Mouse (Mus musculus): ENCODE measurements at regions not wholly inside any gene's neighbourhood (a gene's known extent, or its start where the extent isn't known, plus 50 kb on each side); places are given as distances from the start of the nearest gene placed in this dataset.

DNA sequence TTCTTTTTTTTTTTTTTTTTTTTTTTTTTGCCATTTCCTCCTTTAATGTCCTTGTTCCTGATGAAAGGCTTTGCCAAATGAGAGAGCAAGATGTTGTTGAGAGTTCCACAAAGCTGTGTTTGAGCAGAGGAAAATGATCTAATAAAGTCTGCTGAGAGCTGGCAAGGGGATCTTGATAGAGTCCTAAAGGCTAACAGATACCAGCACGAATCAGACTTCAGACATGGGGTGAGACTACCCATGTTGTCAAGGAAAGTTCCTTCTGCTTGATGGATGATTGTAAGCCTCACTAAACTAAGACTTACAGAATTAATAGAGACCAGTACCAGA lies 665.2 kb upstream of the Fam92a start:
- no peak overlapping the region for H3K27ac ChIP-seq
- H3K36me3 ChIP-seq: no peaks in the 10 kb centered on the region
- H3K9ac ChIP-seq (replicated peaks): no peak overlapping the region
- H3K27me3 ChIP-seq: no peaks in the 10 kb centered on the region
- 65% methylated on average over 1 of the region's 1 CpGs for WGBS
- no peaks in the 10 kb centered on the region for H3K4me1 ChIP-seq (replicated peaks)
- ATAC-seq (ENCODE audit: insufficient number of reproducible peaks, insufficient read depth, low FRiP score, low TSS enrichment, low read depth): no peak
- no peaks in the 10 kb centered on the region for H3K9me3 ChIP-seq
- no peak overlapping the region for H3K4me3 ChIP-seq (replicated peaks)
- no peak overlapping the region for H3K4me2 ChIP-seq

DNA sequence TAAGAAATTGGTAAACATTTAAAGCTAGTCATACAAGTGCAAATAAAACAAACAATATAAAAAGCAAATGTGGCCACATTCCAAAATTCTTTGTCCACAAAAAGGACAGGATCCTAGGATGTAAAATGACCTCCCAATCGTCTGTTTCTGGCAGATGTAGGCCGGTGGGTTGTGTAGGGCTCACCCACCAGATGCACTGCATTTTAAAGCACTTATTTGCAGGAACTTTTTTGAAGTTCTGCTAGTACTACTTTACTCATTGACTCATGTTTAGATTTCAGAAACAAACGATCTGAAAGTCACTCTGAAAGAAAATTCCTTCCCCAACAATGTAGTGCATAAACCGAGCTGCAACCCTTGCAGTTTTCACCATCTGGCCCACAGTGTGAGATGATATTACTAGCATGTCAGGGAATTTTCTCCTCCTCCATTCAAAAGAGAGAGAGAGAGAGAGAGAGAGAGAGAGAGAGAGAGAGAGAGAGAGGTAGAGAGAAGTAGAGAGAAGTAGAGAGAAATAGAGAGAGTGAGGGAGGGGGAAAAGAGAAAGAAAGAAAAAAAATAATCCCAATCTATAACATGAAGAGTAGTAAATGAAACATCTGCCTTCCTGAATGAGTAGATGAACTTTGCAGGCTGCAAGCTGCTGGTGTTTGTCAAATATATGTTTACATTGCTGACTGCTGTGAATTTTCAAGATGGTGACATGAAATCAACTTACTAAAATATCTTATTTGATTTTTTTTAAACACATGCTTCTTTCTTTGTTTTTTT lies 664.7 kb upstream of the Fam92a start:
- ATAC-seq (ENCODE audit: insufficient number of reproducible peaks, insufficient read depth, low FRiP score, low TSS enrichment, low read depth): no peak
- Histone ChIP-seq H3K4me1 (replicated peaks) (no peaks in the 10 kb centered on the region), H3K4me3 (replicated peaks) (no peak overlapping the region)

DNA sequence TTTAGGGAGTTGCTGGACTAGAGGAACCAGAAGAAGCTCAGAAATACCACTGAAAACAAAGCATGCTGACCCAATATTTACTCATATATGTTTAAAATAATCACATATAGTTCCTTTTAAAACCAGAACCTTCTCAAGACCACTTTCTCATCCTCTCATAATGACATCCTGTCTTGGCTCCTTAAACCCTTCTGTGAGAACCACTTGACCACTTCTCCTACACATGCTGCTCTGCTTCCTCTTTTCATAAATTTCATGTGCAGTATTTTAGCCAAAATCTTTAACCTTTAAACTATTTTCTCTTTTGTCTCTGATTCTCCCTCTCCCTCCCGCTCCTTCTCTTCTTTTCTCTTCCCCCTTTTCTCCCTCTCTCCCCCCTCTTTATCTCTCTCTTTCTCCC lies 654.6 kb upstream of the Fam92a start:
- WGBS: 93% methylated on average over 1 of the region's 1 CpGs
- no peak overlapping the region for H3K4me3 ChIP-seq (replicated peaks)
- ATAC-seq (ENCODE audit: insufficient number of reproducible peaks, insufficient read depth, low FRiP score, low TSS enrichment, low read depth): no peak

More for the DNA sequence above, 664.7 kb upstream of the Fam92a start:
- Histone ChIP-seq H3K4me2 (no peak overlapping the region), H3K9ac (replicated peaks) (no peak overlapping the region), H3K27me3 (no peaks in the 10 kb centered on the region), H3K27ac (no peak overlapping the region), H3K9me3 (no peaks in the 10 kb centered on the region), H3K36me3 (no peaks in the 10 kb centered on the region)
- 39% methylated on average over 4 of the region's 4 CpGs for WGBS

GRCm38 (mm10) chr4:12814251-12814650 lies 642.4 kb upstream of the Fam92a start:
- 91% methylated on average over 2 of the region's 2 CpGs for WGBS
- Histone ChIP-seq H3K27me3 (no peaks in the 10 kb centered on the region), H3K9me3 (no peaks in the 10 kb centered on the region), H3K27ac (no peak overlapping the region), H3K9ac (replicated peaks) (no peak overlapping the region), H3K36me3 (no peaks in the 10 kb centered on the region), H3K4me3 (replicated peaks) (no peak overlapping the region), H3K4me2 (no peak overlapping the region), H3K4me1 (replicated peaks) (no peaks in the 10 kb centered on the region)
- ATAC-seq (ENCODE audit: insufficient number of reproducible peaks, insufficient read depth, low FRiP score, low TSS enrichment, low read depth): no peak

More for the DNA sequence above, 654.6 kb upstream of the Fam92a start:
- Histone ChIP-seq H3K4me1 (replicated peaks) (no peaks in the 10 kb centered on the region), H3K9me3 (peaks cover 5% of the 10 kb centered on the region; the same call in 1 of the 2 replicates), H3K4me2 (no peak overlapping the region), H3K27ac (no peak overlapping the region), H3K9ac (replicated peaks) (no peak overlapping the region), H3K27me3 (no peaks in the 10 kb centered on the region), H3K36me3 (no peaks in the 10 kb centered on the region)

DNA sequence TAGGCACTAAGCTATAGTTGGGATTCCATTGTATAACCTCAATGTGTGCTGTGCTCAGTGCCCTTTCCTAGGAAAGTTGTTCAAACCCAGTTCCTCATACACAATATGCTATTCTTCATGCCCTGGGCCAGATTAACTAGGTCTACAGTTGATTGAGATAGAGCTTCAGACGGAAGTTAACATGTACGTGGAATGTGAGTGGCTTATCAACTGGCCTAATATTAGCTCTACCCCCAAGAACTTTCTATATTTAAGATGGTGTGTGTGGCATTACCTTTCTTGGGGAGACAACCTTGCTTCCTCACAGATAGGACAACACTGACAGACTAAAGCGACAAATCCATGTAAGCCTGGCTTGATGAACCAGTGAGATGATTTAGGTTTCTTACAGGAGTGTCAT lies 629.4 kb upstream of the Fam92a start:
- H3K4me2 ChIP-seq: no peak overlapping the region
- no peaks in the 10 kb centered on the region for H3K36me3 ChIP-seq
- H3K27ac ChIP-seq: no peak overlapping the region
- no peaks in the 10 kb centered on the region; the same call in 1 of the 2 replicates for H3K4me1 ChIP-seq (replicated peaks)
- no peak for ATAC-seq (ENCODE audit: insufficient number of reproducible peaks, insufficient read depth, low FRiP score, low TSS enrichment, low read depth)
- H3K9me3 ChIP-seq: no peaks in the 10 kb centered on the region
- no peak overlapping the region for H3K4me3 ChIP-seq (replicated peaks)
- 94% methylated on average over 3 of the region's 3 CpGs for WGBS
- H3K27me3 ChIP-seq: no peaks in the 10 kb centered on the region
- H3K9ac ChIP-seq (replicated peaks): no peak overlapping the region

GRCm38 (mm10) chr4:12799564-12799963 lies 627.7 kb upstream of the Fam92a start:
- H3K27me3 ChIP-seq: no peaks in the 10 kb centered on the region
- no peak overlapping the region for H3K4me3 ChIP-seq (replicated peaks)
- no peak for ATAC-seq (ENCODE audit: insufficient number of reproducible peaks, insufficient read depth, low FRiP score, low TSS enrichment, low read depth)
- H3K9ac ChIP-seq (replicated peaks): no peak overlapping the region
- no peaks in the 10 kb centered on the region for H3K36me3 ChIP-seq
- H3K27ac ChIP-seq: no peak overlapping the region
- 78% methylated on average over 5 of the region's 5 CpGs for WGBS
- no peaks in the 10 kb centered on the region; the same call in 1 of the 2 replicates for H3K4me1 ChIP-seq (replicated peaks)
- no peaks in the 10 kb centered on the region for H3K9me3 ChIP-seq
- H3K4me2 ChIP-seq: no peak overlapping the region

DNA sequence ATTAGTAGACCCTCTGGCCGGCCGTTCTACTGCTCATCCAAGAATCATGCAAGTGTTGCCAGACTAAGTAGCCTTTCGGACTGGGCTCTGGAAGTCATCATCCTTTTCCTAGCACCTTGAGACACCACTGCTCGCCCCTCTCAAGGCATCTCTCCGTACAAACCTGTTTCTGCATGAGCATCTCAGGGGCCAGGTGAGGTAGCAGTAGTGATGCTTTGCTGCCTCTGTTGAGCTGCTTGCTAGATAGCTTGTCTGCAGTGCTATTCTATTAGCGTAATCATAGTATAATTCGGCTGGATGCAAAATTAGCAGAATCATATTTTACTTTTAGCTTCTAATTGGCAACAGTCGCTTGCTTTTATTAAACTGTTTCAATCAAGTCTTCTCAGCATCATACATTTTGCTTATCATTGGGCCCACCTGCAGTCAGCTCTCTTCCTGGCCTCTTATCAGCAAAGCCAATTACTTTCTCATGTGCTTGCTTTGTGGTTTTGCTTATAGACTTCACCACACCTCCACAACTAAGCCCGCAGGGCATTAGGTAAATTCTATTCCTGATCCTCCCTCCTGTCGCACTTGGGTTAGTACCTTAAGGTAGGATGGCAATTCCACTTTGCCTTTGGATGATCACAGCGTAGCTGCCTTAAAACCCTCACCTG lies 621.1 kb upstream of the Fam92a start:
- Histone ChIP-seq H3K4me2 (no peak overlapping the region), H3K4me1 (replicated peaks) (0 out of 2 replicates have a peak, but pooled peaks cover 2% of the 10 kb centered on the region), H3K9ac (replicated peaks) (no peak overlapping the region), H3K27ac (no peak overlapping the region), H3K9me3 (no peaks in the 10 kb centered on the region), H3K36me3 (no peaks in the 10 kb centered on the region), H3K27me3 (no peaks in the 10 kb centered on the region), H3K4me3 (replicated peaks) (no peak overlapping the region)
- 81% methylated on average over 11 of the region's 11 CpGs for WGBS
- ATAC-seq (ENCODE audit: insufficient number of reproducible peaks, insufficient read depth, low FRiP score, low TSS enrichment, low read depth): no peak

- no peaks in the 10 kb centered on the region for H3K27me3 ChIP-seq
- 80% methylated on average over 9 of the region's 9 CpGs for WGBS
- no peak overlapping the region for H3K9ac ChIP-seq (replicated peaks)
- H3K9me3 ChIP-seq: no peaks in the 10 kb centered on the region
- no peaks in the 10 kb centered on the region for H3K36me3 ChIP-seq
- no peak overlapping the region for H3K4me2 ChIP-seq
- ATAC-seq (ENCODE audit: insufficient number of reproducible peaks, insufficient read depth, low FRiP score, low TSS enrichment, low read depth): no peak
- no peak overlapping the region for H3K4me3 ChIP-seq (replicated peaks)
- no peak overlapping the region for H3K27ac ChIP-seq
- peaks cover 2% of the 10 kb centered on the region; the same call in 1 of the 2 replicates for H3K4me1 ChIP-seq (replicated peaks)
Observed at GRCm38 (mm10) chr4:12791786-12792674, 620.2 kb upstream of the Fam92a start.

DNA sequence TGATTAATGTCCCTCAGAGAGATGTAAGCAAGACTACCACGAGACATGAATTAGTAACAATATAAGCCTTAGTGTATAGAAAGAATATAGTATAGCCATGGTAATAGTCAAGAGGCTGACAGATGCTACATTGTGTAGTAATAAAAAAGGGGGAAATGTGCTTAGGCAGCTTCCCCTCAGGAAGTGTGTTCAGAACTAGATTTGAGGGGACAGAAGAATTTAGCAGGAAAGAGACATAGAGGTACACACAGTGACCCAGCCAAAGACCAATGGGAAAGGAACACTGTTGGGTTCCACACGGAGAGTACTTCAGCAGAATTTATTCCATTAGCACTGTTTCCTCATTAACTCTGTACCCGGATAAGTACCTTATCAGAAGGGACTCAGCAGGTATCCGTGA lies 614.0 kb upstream of the Fam92a start:
- Histone ChIP-seq H3K27ac (peak overlapping the region; percentile 80; the same call in 1 of the 2 replicates), H3K9ac (replicated peaks) (no peak overlapping the region), H3K27me3 (no peaks in the 10 kb centered on the region), H3K4me3 (replicated peaks) (no peak overlapping the region), H3K36me3 (no peaks in the 10 kb centered on the region), H3K4me2 (no peak overlapping the region), H3K4me1 (replicated peaks) (peaks cover 20% of the 10 kb centered on the region), H3K9me3 (no peaks in the 10 kb centered on the region)
- ATAC-seq (ENCODE audit: insufficient number of reproducible peaks, insufficient read depth, low FRiP score, low TSS enrichment, low read depth): no peak
- 56% methylated on average over 4 of the region's 4 CpGs for WGBS

GRCm38 (mm10) chr4:12784479-12784878 lies 612.7 kb upstream of the Fam92a start:
- WGBS: 92% methylated on average over 3 of the region's 3 CpGs
- no peak overlapping the region for H3K27ac ChIP-seq

DNA sequence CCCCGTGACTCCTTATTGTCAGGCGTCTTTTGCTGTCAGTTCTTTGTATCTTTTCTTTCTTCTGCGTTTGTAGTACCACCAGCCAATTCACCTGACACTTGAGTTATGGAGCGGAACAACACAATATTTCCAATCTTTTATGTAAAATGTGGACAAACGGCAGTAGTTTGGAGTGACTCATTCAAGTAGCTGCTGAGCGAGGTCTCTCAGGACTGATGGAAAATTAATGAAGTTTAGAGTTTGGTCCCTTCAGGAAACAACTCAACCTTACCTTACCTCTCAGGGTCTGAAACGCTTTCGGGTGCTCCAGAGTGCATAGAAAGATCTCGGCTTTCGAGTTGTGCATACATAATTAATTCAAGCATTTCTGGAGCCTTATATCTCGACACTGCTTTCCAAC lies 612.3 kb upstream of the Fam92a start:
- H3K27me3 ChIP-seq: no peaks in the 10 kb centered on the region
- H3K9ac ChIP-seq (replicated peaks): no peak overlapping the region
- no peak for ATAC-seq (ENCODE audit: insufficient number of reproducible peaks, insufficient read depth, low FRiP score, low TSS enrichment, low read depth)
- no peak overlapping the region for H3K27ac ChIP-seq
- H3K4me1 ChIP-seq (replicated peaks): peaks cover 20% of the 10 kb centered on the region
- H3K4me3 ChIP-seq (replicated peaks): no peak overlapping the region
- H3K4me2 ChIP-seq: no peak overlapping the region
- 82% methylated on average over 11 of the region's 11 CpGs for WGBS
- no peaks in the 10 kb centered on the region for H3K36me3 ChIP-seq
- no peaks in the 10 kb centered on the region for H3K9me3 ChIP-seq

More at GRCm38 (mm10) chr4:12784479-12784878, 612.7 kb upstream of the Fam92a start:
- no peaks in the 10 kb centered on the region for H3K27me3 ChIP-seq
- no peak overlapping the region for H3K9ac ChIP-seq (replicated peaks)
- H3K9me3 ChIP-seq: no peaks in the 10 kb centered on the region
- H3K36me3 ChIP-seq: no peaks in the 10 kb centered on the region
- H3K4me2 ChIP-seq: no peak overlapping the region
- ATAC-seq (ENCODE audit: insufficient number of reproducible peaks, insufficient read depth, low FRiP score, low TSS enrichment, low read depth): no peak
- H3K4me3 ChIP-seq (replicated peaks): no peak overlapping the region
- H3K4me1 ChIP-seq (replicated peaks): peaks cover 20% of the 10 kb centered on the region

Measured in limb, embryonic 12.5 days (tissue).